Mouse (Mus musculus) liver, embryonic 14.5 days (tissue): ENCODE data around the gene Rnaseh2a.

Source experiments
- CTCF ChIP-seq: IDR thresholded peaks from 2 replicates; pipeline ENCODE4 v1.5.1; 2016; ENCODE audit warnings: antibody characterized with exemption, low read depth, control low read depth
- EP300 ChIP-seq: IDR thresholded peaks from 2 replicates; pipeline ENCODE4 v1.6.1; 2016; ENCODE audit warnings: antibody characterized with exemption, low read depth

DNA sequence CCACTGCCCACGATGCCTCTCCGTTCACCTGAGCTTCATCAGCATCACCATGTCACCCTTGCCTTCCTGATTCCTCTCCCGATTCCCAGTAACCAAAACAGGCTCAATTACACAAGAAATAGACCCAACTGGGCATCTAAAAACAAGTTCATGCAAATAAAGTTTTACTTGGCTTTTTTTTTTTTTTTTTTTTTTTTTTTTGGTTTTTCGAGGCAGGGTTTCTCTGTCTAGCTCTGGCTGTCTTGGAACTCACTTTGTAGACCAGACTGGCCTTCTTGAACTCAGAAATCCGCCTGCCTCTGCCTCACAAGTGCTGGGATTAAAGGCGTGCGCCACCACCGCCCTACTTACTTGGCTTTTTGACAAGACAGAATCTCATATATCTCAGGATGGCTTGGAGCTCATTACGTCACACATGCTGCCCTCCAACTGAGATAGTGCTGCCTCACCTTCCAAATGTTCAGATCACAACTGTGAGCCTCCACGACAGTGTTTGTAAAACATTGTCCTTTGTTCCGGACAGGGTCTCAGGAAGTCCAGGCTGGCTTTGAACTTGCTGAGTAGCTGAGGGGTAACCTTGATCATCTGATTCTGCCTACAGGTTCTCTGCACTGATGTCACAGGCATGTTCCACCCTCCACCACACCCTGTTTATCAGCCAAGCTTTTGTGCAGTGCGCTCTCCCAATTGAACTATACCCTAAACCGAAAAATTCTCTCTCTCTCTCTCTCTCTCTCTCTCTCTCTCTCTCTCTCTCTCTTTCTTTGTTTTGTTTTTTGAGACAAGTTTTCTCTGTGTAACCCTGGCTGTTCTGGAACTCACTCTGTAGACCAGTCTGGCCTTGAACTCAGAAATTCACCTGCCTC, 31.7 kb downstream of the Rnaseh2a start:
- TF ChIP-seq CTCF (no peak), EP300 (no peak)
